Mouse (Mus musculus) CH12.LX (cell line): ENCODE measurements around the gene Ccs. TPM values are rescaled to one million over a fixed set of nuclear protein-coding genes. Genes with fewer than 3 reads are reported as not detected.

Source experiments
- DNase-seq: peaks from one replicate; pipeline ENCODE4 v3.0.0-alpha.2; 2013; ENCODE audit errors: extremely low read depth
- H3K27ac ChIP-seq: 2 replicates; pipeline ENCODE4 v1.5.1; 2012; ENCODE audit warnings: low read depth, mild to moderate bottlenecking, control low read depth, moderate library complexity; ENCODE audit not compliant: insufficient read depth
- H3K27me3 ChIP-seq: replicated peaks from 2 replicates; pipeline ENCODE3; 2012; ENCODE audit warnings: inconsistent platforms
- H3K36me3 ChIP-seq, 2 experiments: replicated peaks in 1 of 2; 2 replicates each; pipeline versions ENCODE3 to v1.6.1; 2012; ENCODE audit warnings: inconsistent platforms in 1 of 2, low read length in 1 of 2, mild to moderate bottlenecking in 1 of 2, mixed read lengths in 1 of 2, moderate library complexity in 1 of 2; ENCODE audit not compliant: control insufficient read depth in 1 of 2, insufficient read depth in 1 of 2
- H3K4me1 ChIP-seq, 2 experiments: 2 replicates each; pipeline ENCODE4 v1.6.1; 2012; ENCODE audit warnings: inconsistent platforms in 1 of 2, moderate library complexity in 1 of 2; ENCODE audit not compliant: insufficient read depth in 2 of 2, control insufficient read depth in 1 of 2
- H3K4me2 ChIP-seq: 2 replicates; pipeline ENCODE4 v1.6.1; 2012; ENCODE audit warnings: low read depth, mild to moderate bottlenecking, control low read depth; ENCODE audit not compliant: poor library complexity, insufficient read depth, severe bottlenecking
- H3K4me3 ChIP-seq, 3 experiments: fragments of 150-350 bp in 1 of 3; sonication (generic) in 1 of 3; replicated peaks in 1 of 3; 2 replicates each; pipeline versions ENCODE3 to v1.5.1; 2011 to 2012; ENCODE audit warnings: low read depth in 2 of 3, low read length in 2 of 3, mild to moderate bottlenecking in 2 of 3, moderate library complexity in 2 of 3, control low read depth in 1 of 3, improper control_type of control experiment in 1 of 3, inconsistent platforms in 1 of 3, mixed read lengths in 1 of 3; ENCODE audit not compliant: poor library complexity in 1 of 3
- H3K79me2 ChIP-seq: replicated peaks from 2 replicates; pipeline ENCODE4 v1.6.1; 2012; ENCODE audit warnings: mild to moderate bottlenecking, moderate library complexity; ENCODE audit not compliant: control insufficient read depth, poor library complexity, insufficient read depth, severe bottlenecking; ENCODE audit errors: extremely low read depth
- H3K9ac ChIP-seq: 2 replicates; pipeline ENCODE4 v1.6.1; 2012; ENCODE audit warnings: low read depth, mild to moderate bottlenecking, control low read depth, moderate library complexity; ENCODE audit not compliant: insufficient read depth
- H3K9me3 ChIP-seq: replicated peaks from 2 replicates; pipeline ENCODE3; 2012; ENCODE audit warnings: low read length, inconsistent platforms, mixed read lengths
- BHLHE40 ChIP-seq: IDR thresholded peaks from 2 replicates; pipeline ENCODE4 v1.6.1; 2011; ENCODE audit warnings: mild to moderate bottlenecking, low read depth, low read length, improper control_type of control experiment
- CHD1 ChIP-seq: IDR thresholded peaks from 2 replicates; pipeline ENCODE4 v1.6.1; 2012; ENCODE audit warnings: low read depth, low read length, improper control_type of control experiment, inconsistent platforms
- CTCF ChIP-seq, 2 experiments: IDR thresholded peaks in 1 of 2; conservative IDR thresholded peaks in 1 of 2; 2 replicates each; pipeline ENCODE4 v1.5.1; 2011 to 2012; ENCODE audit warnings: low read depth in 2 of 2, low read length in 2 of 2, improper control_type of control experiment in 1 of 2, inconsistent platforms in 1 of 2, mild to moderate bottlenecking in 1 of 2, moderate library complexity in 1 of 2
- E2F4 ChIP-seq: IDR thresholded peaks from 2 replicates; pipeline ENCODE4 v1.6.1; 2011; ENCODE audit warnings: low read depth, low read length, improper control_type of control experiment; ENCODE audit not compliant: insufficient replicate concordance
- ELF1 ChIP-seq: IDR thresholded peaks from 2 replicates; pipeline ENCODE4 v1.6.1; 2014; ENCODE audit warnings: low read depth, mild to moderate bottlenecking, inconsistent platforms, low read length, improper control_type of control experiment
- ETS1 ChIP-seq: conservative IDR thresholded peaks from 2 replicates; pipeline ENCODE4 v1.6.1; 2012; ENCODE audit warnings: low read depth, mild to moderate bottlenecking, inconsistent platforms, low read length, improper control_type of control experiment, moderate library complexity
- GABPA ChIP-seq: IDR thresholded peaks from 2 replicates; pipeline ENCODE4 v1.6.1; 2012; ENCODE audit warnings: low read depth, low read length, improper control_type of control experiment, inconsistent platforms; ENCODE audit not compliant: insufficient replicate concordance
- HCFC1 ChIP-seq: IDR thresholded peaks from 2 replicates; pipeline ENCODE4 v1.6.1; 2012; ENCODE audit warnings: low read depth, mild to moderate bottlenecking, inconsistent platforms, low read length, improper control_type of control experiment
- IRF4 ChIP-seq: IDR thresholded peaks from 2 replicates; pipeline ENCODE4 v1.6.1; 2014; ENCODE audit warnings: low read depth, mild to moderate bottlenecking, inconsistent platforms, low read length, improper control_type of control experiment
- JUND ChIP-seq: conservative IDR thresholded peaks from 2 replicates; pipeline ENCODE4 v1.6.1; 2011; ENCODE audit warnings: low read depth, low read length, improper control_type of control experiment
- KAT2A ChIP-seq: IDR thresholded peaks from 2 replicates; pipeline ENCODE4 v1.6.1; 2012; ENCODE audit warnings: low read length, improper control_type of control experiment, inconsistent platforms; ENCODE audit not compliant: insufficient replicate concordance
- MAX ChIP-seq: IDR thresholded peaks from 2 replicates; pipeline ENCODE4 v1.6.1; 2011; ENCODE audit warnings: low read length, improper control_type of control experiment
- MXI1 ChIP-seq: IDR thresholded peaks from 2 replicates; pipeline ENCODE4 v1.6.1; 2011; ENCODE audit warnings: mild to moderate bottlenecking, low read depth, low read length, improper control_type of control experiment
- NELFE ChIP-seq: IDR thresholded peaks from 2 replicates; pipeline ENCODE4 v1.6.1; 2011; ENCODE audit warnings: low read depth, low read length, improper control_type of control experiment
- NRF1 ChIP-seq: IDR thresholded peaks from 2 replicates; pipeline ENCODE4 v1.6.1; 2014; ENCODE audit warnings: low read depth, mild to moderate bottlenecking, inconsistent platforms, low read length, improper control_type of control experiment, moderate library complexity
- POLR2A ChIP-seq: IDR thresholded peaks from 2 replicates; pipeline ENCODE4 v1.6.1; 2011; ENCODE audit warnings: low read depth, mild to moderate bottlenecking, improper control_type of control experiment, low read length
- POLR2AphosphoS2 ChIP-seq: IDR thresholded peaks from 2 replicates; pipeline ENCODE4 v1.6.1; 2011; ENCODE audit warnings: low read depth, low read length, improper control_type of control experiment
- SIN3A ChIP-seq: IDR thresholded peaks from 2 replicates; pipeline ENCODE4 v1.6.1; 2012; ENCODE audit warnings: low read length, improper control_type of control experiment, inconsistent platforms
- TBP ChIP-seq: conservative IDR thresholded peaks from 2 replicates; pipeline ENCODE4 v1.6.1; 2011; ENCODE audit warnings: low read depth, low read length, improper control_type of control experiment
- TCF12 ChIP-seq: IDR thresholded peaks from 2 replicates; pipeline ENCODE4 v1.6.1; 2014; ENCODE audit warnings: low read depth, mild to moderate bottlenecking, inconsistent platforms, low read length, improper control_type of control experiment
- ZMIZ1 ChIP-seq: IDR thresholded peaks from 2 replicates; pipeline ENCODE4 v1.6.1; 2012; ENCODE audit warnings: low read depth, mild to moderate bottlenecking, inconsistent platforms, low read length, improper control_type of control experiment
- dilution Hi-C: fragments of 300-500 bp; cut with MboI; formaldehyde crosslinking; loops from 2 replicates; pipeline ENCODE4 v1.14.3; 2020; ENCODE audit warnings: low sequenced_read_pairs; ENCODE audit not compliant: extremely low pct_unique_long_range_greater_than_20kb, extremely low pct_ligation_motif_present
- in situ Hi-C: fragments of 300-500 bp; cut with MboI; formaldehyde crosslinking; loops from 3 replicates; pipeline ENCODE4 v1.14.3; 2019; ENCODE audit warnings: low sequenced_read_pairs, low pct_ligation_motif_present, low pct_unique_long_range_greater_than_20kb, mixed read lengths
- polyA plus RNA-seq: library from polyadenylated mRNA; unstranded; fragments of >175 nt; gene quantifications from 2 replicates; pipeline ENCODE4 v1.2.1, GENCODE M21; 2012; ENCODE audit warnings: low read depth; ENCODE audit not compliant: insufficient read length
- total RNA-seq, 2 experiments: library from RNA; depleted of rRNA; stranded (reverse); fragments of 300-350 nt in 1 of 2; fragments of >200 nt in 1 of 2; gene quantifications; 2 replicates each; pipeline ENCODE4 v1.2.3; 2012 to 2014

Ccs gene
- 42.1 and 42.6 TPM in 2 replicates for total RNA-seq (2012; rRNA removed)
- 25.6 and 30.7 TPM in 2 replicates for total RNA-seq (2014; rRNA removed)
- polyA plus RNA-seq = 32.0 and 39.1 TPM in 2 replicates

DNA sequence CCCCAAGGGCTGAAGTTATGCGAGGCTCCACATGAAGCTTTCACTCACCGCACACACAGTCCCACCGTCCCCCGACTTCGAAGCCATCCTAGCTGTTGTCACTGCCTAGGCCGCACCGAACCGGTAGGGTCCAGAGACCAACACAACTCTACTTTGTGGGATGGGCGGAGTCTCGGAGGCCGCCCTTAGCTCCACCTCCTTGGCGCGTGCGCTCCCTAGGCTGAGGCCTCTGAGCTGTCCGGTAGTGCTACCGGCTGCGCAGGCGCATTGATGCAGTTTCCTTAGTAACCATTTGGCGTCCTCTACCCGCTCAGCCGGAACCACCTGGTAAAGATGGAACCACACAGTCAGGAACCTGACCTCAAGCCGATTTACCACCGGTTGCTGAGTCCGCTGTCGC is at the start of gene Ccs, which contains the start of gene Ccdc87:
Ccs (minus strand) TSS at position 184 of the 400 bp plus-strand sequence.
Ccdc87 (plus strand) TSS at position 218 of the 400 bp plus-strand sequence.
- dilution Hi-C loops = no loop called here
- Histone ChIP-seq H3K27me3 (peaks cover 40% of the 10 kb centered on the region), H3K4me1 (peaks cover 6 to 19% of the 10 kb centered on the region in 2 experiments; a peak in 3 of 4 replicates), H3K4me3 (peak within 1 kb of the TSS; percentile 76 to 81 (median 76)), H3K9me3 (no peaks in the 10 kb centered on the region), H3K27ac (no peak within 1 kb of the TSS), H3K9ac (peak within 1 kb of the TSS; percentile 83), H3K4me2 (peak within 1 kb of the TSS; percentile 88), H3K36me3 (peaks cover 5 to 22% of the 10 kb centered on the region in 2 experiments), H3K79me2 (no peaks in the 10 kb centered on the region)
- in situ Hi-C loops = no loop called here
- DNase-seq = peak; percentile 97
- TF ChIP-seq HCFC1 = peak; percentile 67
- peak; percentile 99 for TF ChIP-seq NRF1
- TF ChIP-seq TBP = 0 out of 2 replicates have a peak, but pooled peaks have one; percentile 46
- no peak for TF ChIP-seq ETS1
- TF ChIP-seq KAT2A = 0 out of 2 replicates have a peak, but pooled peaks have one; percentile 42
- peak; percentile 38; the same call in 1 of the 2 replicates for TF ChIP-seq ZMIZ1
- peak; percentile 80 for TF ChIP-seq POLR2A
- peak; percentile 64; the same call in 1 of the 2 replicates for TF ChIP-seq BHLHE40
- TF ChIP-seq NELFE = peak; percentile 80
- TF ChIP-seq TCF12 = peak; percentile 64
- TF ChIP-seq CTCF (conservative IDR thresholded peaks at IDR 0.05 in 1 of 2, IDR thresholded peaks at IDR 0.05 in 1 of 2; ENCODE audit: low read depth in 2 of 2, low read length in 2 of 2) = no peak
- peak; percentile 53; the same call in 1 of the 2 replicates for TF ChIP-seq POLR2AphosphoS2
- TF ChIP-seq MAX = peak; percentile 70
- TF ChIP-seq ELF1 = peak; percentile 83
- peak; percentile 98 for TF ChIP-seq MXI1
- TF ChIP-seq JUND = no peak
- peak; percentile 41; the same call in 1 of the 2 replicates for TF ChIP-seq IRF4
- no peak for TF ChIP-seq GABPA
- peak; percentile 100 for TF ChIP-seq SIN3A
- TF ChIP-seq E2F4 = peak; percentile 43; the same call in 1 of the 2 replicates

DNA sequence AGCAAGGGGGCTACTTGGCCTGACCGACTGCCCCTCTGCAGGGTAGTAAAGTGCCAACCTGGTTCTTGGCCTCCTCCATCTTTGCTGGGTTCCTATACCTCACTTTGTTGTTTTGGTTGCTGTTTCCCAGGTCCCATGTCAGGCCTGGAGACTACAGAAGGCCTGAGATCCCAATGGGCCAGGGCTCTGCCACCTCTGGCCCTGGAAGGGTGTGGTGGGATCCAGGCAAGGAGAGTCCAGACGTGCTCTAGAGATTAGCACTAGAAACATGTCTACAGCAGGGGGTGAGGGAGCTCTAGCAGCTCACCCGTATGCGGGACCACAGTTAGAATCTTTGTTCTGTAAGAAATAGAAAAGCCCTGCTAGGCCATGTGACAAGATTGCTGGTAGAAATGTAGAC is 44.8 kb upstream of the Ccs start:
- Histone ChIP-seq H3K4me1 (peaks cover 17 to 32% of the 10 kb centered on the region in 2 experiments), H3K27me3 (no peaks in the 10 kb centered on the region), H3K27ac (no peak overlapping the region), H3K4me2 (no peak overlapping the region), H3K9ac (no peak overlapping the region), H3K36me3 (peaks cover 18 to 49% of the 10 kb centered on the region in 2 experiments), H3K9me3 (no peaks in the 10 kb centered on the region), H3K4me3 (no peak overlapping the region), H3K79me2 (no peaks in the 10 kb centered on the region; the same call in 1 of the 2 replicates)
- no peak for DNase-seq
- in situ Hi-C loops (no loop called here), dilution Hi-C loops (no loop called here)
- TF ChIP-seq E2F4 = no peak
- no peak for TF ChIP-seq CHD1
